Mouse (Mus musculus) brain, embryonic 14.5 days (tissue): ENCODE results near the gene Ier5. TPM values are rescaled to one million over a fixed set of nuclear protein-coding genes. Genes with fewer than 3 reads are reported as not detected.

Experiments
- DNase-seq: peaks from one replicate; pipeline ENCODE4 v3.0.0-alpha.2; 2011; ENCODE audit warnings: low read depth
- CTCF ChIP-seq: fragments of 200-500 bp; IDR thresholded peaks from 2 replicates; pipeline ENCODE4 v1.5.1; 2012; ENCODE audit warnings: inconsistent platforms, mild to moderate bottlenecking, moderate library complexity, borderline replicate concordance; ENCODE audit not compliant: insufficient read depth, insufficient read length; ENCODE audit errors: extremely low read depth
- POLR2A ChIP-seq: fragments of 200-500 bp; IDR thresholded peaks from 2 replicates; pipeline ENCODE4 v1.6.1; 2012; ENCODE audit warnings: mild to moderate bottlenecking, inconsistent platforms, borderline replicate concordance; ENCODE audit not compliant: poor library complexity, insufficient read depth, insufficient read length, severe bottlenecking; ENCODE audit errors: extremely low read depth
- polyA plus RNA-seq: library from polyadenylated mRNA; depleted of rRNA; stranded (reverse); fragments of >200 nt; gene quantifications from 2 replicates; pipeline ENCODE4 v1.2.3, GENCODE M21; 2012; rRNA removed

Ier5 gene
- 34.8 and 52.4 TPM in 2 replicates for polyA plus RNA-seq

DNA sequence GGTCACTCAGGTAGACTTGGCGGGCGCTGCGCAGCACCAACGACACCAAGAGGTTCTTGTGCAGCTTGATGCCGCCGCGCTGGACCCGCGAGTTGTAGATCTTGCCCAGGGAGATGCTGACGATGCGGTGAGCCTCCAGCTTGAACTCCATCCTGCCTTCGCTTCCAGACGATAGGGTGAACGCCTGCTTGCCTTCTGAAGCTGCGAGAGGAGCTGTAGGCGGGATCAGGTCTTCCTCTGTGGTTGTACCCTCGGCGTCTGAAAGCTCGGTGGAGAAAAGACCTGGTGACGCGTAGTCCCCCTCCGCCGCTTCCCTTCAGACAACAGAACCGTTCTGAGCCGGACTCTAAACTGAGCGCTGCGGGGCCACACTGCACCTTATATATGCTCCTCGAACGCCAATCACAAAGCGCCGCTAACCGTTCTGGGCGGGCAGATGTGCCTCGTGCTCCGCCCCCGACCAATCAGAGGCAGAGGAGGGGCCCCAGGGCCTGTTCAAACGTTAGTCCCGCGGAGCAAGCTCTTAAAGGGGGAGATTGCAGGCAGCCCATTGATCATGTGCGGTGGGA is at the start of gene Ier5:
Gene Ier5, minus strand, starts transcription at position 357 of the 569 bp plus-strand sequence.
- TF ChIP-seq POLR2A (peak; percentile 95; the same call in 1 of the 2 replicates), CTCF (no peak)
- peak; percentile 99 for DNase-seq

DNA sequence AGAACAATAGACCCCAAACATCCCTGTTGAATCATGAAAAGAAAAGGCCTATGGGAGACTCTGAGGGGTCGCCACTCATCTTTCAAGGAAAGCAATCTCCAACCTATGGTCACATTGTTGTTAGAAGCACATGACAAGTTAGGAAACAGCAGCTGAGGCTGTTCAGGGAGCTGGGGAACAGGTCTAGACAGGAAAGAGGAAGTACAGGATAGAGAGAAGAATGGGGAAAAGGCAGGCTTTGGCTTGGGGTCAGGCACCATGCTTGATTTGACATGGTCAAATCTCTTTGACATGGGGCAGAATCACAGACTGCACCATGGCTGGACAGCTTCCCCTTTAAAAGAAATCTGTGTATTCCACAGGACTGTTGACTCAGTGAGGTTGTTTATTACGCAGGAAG is 47.8 kb upstream of the Ier5 start:
- TF ChIP-seq POLR2A (no peak), CTCF (no peak)
- DNase-seq: no peak

DNA sequence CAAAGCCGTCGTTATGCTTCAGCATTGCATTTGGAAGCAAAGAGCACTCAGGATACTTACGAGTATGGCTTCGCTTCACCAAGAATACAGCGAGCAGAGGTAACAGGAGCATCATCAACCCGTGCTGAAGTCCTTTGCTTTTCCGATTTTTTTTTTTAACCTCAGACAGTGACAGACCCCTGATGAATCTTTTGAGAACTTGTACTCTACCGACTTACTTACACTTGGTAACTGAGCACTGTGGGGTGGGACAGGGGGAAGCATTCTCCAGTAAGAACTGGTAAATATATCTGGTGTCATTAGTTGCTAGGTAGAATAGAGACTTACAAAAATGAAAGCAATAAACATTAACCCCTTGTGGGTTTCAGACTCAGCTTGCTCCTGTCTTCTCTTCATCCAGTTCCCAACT is 47.1 kb upstream of the Ier5 start, which contains the start of gene Mr1:
Gene Mr1, minus strand, starts transcription at position 243 of the 409 bp plus-strand sequence.
- TF ChIP-seq POLR2A (no peak), CTCF (no peak)
- DNase-seq: peak; percentile 82

DNA sequence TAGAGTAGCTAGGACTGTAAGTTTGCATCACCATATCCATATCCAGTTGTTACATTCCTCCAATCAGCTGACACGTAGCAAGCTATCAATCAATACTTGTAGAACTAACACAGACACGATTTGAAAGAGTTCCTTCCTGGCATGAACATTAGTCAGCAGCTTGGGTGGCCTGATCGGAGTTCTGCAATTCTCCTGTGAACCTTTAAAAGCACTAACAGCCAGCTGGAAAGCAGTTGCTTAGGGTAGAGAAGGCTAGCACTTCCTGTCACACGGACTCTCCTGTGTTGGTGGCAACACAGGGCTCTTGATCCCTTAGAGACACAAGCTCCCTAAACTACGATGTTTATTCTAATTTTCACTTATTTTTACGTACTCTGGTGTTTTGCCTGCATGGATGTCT is 46.2 kb upstream of the Ier5 start:
- TF ChIP-seq CTCF (no peak), POLR2A (no peak)
- no peak for DNase-seq

DNA sequence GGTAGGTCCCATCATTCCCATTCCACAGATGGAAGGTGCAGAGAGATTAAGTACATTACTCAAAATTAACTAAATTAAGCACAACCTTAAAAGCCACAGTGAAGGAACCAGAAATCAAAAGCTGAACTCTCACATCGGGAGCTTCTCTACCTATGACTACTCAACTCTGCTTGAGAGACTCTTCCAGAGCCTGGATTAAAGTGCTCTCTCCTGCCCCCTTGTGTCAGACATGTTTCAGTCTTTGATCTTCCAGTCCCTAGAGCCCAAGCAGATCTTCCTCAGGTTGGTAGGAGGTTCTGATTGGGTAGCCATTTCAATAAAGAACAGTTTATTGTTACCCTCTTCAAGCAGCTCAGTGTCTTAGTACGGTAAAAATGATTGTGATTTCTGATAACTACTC is 40.6 kb upstream of the Ier5 start:
- peak; percentile 60 for DNase-seq
- no peak for TF ChIP-seq POLR2A
- TF ChIP-seq CTCF: peak; percentile 32; the same call in 1 of the 2 replicates

DNA sequence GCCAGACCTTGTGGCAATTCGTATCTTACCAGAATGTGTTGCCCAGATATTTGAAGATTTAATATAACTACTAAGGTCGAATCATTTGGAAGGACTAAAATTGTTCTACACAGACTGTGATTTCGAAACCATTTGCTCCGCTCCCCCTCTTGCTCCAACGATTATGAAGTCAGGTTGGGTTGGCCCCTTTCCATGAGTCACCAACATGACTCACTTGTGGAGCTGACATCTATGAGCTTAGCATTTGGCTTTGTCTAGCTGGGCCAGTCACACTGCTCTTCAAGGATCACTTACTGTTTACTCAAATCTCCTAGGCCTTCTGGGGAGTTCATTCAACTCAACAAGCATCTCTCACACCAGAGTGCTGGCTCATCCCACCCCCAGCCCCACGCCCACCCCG is 39.4 kb upstream of the Ier5 start:
- no peak for DNase-seq
- no peak for TF ChIP-seq CTCF

DNA sequence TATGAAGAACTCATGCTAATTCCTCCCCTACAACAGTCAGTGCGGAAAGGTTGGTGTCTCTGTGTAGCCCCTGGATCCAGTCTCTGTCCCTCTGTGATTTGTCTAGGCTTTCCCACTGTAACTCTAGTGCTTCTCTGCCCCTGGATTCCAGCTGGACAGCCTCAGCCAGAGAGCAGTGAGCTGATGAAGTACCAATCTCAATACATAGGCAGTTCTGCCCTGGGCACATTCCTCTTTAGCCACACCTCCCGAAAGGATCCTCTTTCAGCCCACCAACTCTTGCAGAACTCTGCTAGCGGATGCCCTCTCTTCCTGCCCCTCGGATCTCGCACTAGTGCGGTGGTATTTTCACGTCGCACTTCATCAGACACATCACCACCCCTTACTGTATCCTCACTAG is 35.4 kb upstream of the Ier5 start:
- no peak for DNase-seq
- TF ChIP-seq POLR2A: no peak
- no peak for TF ChIP-seq CTCF

DNA sequence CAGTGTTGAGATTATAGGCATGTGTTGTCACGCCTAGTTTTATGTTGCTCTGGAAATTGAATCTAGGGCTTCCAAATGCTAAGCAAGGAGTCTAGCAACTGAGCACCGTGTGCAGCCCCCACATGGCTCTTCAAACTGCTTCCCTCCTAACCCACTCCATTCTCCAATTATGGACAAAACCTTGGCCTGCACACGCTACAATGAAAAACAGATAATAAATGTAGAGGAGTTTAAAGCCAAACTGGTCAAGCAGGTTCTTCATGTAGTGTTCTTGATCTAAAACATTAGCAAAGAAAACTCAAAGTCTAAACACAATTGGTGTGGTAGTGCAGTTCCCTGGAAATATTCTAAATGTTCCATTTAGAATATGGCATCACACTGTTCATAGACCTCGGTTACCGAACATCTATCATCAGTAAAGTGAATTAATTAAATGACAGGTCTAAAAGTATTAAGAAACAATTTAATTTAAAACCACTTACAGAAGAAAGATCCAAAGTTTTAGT is 28.0 kb upstream of the Ier5 start:
- no peak for DNase-seq
- no peak for TF ChIP-seq POLR2A
- no peak for TF ChIP-seq CTCF

DNA sequence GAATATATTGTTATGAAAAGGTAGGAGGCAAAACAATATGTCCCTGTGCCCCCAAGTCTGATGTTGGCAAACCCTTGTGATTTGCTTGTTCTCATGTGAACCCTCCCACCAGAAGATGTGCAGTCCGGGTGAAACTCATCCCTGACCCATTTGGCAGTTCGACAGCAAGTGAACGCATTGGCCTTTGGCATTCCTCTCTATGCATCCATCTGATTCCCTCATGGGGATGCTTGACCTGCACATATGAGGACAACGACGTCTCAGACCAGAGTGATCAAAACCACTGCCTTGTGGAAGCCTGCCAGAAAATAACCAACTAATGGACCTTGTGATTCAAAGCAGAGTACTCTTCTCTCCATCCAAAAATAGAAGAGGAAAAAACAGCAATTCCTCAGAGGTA is 27.3 kb upstream of the Ier5 start:
- DNase-seq: no peak
- TF ChIP-seq POLR2A (no peak), CTCF (no peak)

DNA sequence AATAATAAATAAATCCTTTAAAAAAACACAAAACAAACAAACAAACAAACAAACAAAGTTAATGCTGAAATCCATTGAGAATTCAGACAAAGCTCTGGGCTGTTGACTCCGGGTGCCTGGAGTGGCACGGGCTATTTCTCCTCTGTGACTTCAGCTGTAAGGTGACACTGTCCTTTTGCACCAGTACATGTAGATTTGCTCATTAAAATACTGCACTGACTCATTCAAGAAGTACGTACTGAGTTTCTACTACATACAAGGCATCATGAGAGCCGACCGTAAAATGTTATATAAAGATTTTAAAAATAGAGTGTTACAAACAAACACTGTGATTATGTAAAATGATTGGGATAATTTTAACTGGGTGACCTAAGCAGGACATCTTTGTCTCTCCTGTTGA is 25.0 kb upstream of the Ier5 start:
- no peak for DNase-seq

DNA sequence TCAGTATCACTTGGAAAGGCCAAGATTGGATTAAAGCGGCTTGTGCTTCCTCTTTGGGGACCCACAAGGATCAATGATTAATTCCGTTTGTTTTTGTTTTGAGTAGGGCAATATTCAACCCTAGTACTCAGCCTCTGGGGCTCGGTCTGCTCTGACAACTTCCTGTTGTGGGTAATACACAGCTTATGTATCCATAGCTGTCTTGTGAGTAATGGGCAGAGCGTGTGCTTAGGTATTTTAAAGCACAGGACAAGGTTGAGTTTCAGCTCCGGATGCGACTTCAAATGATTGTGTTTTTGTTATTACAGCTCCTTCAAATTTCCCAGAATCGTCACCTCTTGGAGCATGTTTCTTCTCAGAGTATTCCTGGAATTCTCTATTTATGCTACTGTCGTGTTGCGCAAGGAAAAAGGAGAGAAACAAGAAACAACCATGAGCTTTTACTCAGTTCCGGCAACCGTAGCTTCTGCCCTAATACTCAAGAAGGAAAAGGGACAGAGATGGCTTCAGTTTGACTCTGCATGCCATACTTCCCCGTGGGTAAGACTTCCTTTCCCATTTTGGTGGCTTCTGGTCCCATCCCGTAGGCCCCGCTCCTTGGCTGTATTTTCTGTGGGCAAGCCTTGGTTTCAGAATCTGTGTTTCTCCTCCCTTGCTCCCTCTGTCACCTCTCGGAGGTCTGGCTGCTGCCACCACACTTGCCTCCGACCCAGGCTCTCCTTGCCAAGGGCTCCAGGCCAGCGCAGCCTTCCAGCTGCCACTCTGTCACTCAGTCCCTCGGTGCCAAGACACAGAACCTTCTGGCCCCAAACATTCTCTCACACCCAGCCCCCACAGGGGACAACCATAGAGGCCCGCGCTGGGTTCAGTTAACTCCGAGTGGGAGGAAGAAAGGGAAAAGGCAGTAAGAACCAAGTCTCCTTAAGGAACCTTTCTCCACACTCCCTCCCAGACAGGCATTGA is 22.8 kb upstream of the Ier5 start:
- peak; percentile 77 for DNase-seq
- TF ChIP-seq POLR2A (no peak), CTCF (no peak)

More for the DNA sequence above, 25.0 kb upstream of the Ier5 start:
- TF ChIP-seq CTCF (no peak), POLR2A (no peak)

DNA sequence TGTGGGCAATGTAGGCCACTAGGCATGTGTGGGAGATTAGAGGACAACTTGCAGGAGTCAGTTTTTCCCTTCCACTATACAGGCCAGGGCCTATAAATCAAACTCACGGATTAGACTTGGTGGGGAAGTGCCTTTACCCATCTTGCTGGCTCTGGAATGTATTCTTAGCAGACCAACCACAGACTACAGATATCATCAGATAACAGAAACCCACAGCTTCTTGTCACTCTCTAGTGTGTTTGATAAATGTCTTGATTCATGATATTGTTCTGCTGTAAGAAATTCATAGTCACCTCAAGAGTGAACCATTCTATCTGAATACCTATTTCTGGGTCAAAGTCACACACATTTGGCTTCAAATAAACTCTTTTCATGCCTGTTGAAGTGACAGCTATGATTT is 20.3 kb upstream of the Ier5 start:
- TF ChIP-seq CTCF (no peak), POLR2A (no peak)
- DNase-seq: no peak

DNA sequence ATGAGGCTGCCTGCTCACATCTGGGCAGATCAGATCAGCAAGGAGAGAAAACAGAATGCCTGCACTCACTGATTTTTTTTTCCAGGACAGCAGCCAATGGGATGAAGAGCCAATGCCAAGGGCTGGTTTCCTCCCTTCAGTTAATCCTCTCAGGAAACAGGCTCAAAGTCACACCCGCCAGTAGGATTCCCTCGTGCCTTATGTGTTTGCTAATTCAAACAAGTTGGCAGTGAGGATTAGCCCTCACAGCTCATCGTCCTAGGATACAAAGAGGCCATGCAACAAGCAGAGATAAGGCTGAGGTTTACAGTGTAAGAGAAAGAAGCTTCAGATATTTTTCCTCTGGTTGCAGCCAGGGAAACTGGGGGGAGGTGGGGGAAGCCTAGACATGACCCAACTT is 14.5 kb upstream of the Ier5 start:
- no peak for TF ChIP-seq POLR2A
- TF ChIP-seq CTCF: no peak
- DNase-seq: peak; percentile 78
